Mouse (Mus musculus) urinary bladder, adult 2 months (tissue): ENCODE measurements around the gene Gm26602. TPM values are rescaled to one million over a fixed set of nuclear protein-coding genes. Genes with fewer than 3 reads are reported as not detected.

Experiments
- DNase-seq: peaks from one replicate; pipeline ENCODE4 v3.0.0; 2022; ENCODE audit warnings: low spot score
- polyA plus RNA-seq: library from polyadenylated mRNA; depleted of rRNA; stranded (reverse); fragments of >200 nt; gene quantifications from 2 replicates; pipeline ENCODE4 v1.2.3, GENCODE M21; 2012; rRNA removed

Gene Gm26602
- not detected in 2 replicates for polyA plus RNA-seq

DNA sequence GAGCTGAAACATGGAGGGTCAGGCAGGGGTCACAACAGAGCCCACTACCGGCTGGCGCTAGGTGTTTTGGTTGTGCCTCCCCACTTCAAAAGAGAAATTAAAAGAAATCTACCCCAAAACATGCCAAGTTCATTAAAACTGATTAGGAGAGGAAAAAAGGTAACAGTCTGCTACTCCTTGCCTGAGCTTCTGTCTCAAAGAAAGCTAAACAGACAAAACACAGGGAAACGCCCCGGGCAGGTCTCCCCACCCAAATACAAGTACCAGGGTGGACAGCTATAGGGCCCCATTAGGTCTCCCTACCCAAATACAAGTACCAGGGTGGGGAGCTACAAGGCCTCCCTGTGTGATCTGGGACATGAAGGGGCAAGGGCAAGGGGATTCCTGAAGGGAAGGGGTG lies at the start of gene Gm26602:
Gene Gm26602, plus strand, starts transcription at position 301 of the 400 bp plus-strand sequence.
- no peak for DNase-seq

DNA sequence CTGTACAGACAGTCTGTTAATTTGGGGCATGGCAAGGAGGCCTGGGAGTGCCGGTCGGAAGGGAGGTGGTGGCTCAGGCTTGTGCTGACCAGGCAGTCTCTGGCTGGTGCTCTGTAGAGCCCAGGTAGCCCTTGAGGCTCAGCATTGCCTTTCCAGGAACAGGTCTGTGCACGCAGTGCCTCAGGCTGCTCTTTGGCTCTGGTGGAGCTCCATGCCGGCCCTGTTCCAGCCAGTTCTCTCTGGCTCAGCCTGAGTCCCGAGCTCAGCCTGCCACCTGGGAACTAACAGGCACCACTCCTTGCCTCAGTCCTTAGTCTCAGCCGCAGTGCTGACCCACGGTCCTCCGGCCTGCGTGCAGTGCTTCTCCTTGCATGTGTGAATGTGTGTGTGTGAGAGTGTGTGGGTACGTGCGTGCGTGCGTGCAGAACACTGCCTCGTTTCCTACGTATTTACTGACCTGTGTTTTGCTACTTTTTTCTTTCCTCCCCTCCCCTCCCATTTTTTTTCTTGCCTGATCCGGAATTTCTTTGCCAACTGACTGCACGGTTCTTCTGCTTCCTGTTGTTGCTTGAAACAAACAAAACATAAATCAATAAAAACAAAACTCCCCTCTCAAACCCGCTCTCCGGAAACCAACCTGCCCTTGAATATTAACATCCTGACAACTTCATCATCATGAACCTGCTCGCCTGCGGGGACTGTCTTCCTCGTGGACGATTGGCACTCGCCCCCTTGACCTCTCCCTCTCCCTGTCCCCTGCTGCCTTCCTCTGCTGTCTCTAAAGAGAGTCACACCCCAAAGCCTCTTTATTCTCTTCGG lies 49.2 kb upstream of the Gm26602 start:
- DNase-seq, result no peak

DNA sequence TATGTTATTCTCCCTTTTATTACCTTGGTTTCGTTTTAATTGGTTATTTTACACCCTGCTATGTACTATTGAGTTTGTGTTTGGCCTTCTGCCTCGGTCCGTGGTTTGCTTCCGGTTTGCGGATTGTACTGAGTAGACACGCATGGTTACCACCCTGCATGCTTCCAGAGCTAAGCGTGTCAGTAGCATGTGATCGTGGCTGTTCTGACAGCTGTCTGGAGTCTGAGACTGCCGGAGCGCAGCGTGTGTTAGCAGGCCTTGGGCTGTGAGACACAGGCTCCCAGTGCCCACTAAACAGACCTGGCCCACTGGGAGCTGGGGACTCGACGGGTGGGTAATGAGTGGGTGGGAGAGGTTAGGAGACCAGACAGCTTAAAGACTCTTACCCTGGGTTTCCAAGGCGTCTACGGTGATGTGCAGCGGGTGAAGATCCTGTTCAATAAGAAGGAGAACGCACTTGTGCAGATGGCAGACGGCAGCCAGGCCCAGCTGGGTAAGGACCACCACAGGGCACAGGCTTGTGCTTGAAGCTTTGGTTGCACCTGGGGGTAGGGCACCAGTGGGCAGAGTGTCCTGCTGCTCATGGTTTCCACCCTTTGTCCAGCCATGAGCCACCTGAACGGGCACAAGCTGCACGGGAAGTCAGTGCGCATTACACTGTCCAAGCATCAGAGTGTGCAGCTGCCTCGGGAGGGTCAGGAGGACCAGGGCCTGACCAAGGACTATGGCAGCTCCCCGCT lies 48.4 kb upstream of the Gm26602 start:
- no peak for DNase-seq

DNA sequence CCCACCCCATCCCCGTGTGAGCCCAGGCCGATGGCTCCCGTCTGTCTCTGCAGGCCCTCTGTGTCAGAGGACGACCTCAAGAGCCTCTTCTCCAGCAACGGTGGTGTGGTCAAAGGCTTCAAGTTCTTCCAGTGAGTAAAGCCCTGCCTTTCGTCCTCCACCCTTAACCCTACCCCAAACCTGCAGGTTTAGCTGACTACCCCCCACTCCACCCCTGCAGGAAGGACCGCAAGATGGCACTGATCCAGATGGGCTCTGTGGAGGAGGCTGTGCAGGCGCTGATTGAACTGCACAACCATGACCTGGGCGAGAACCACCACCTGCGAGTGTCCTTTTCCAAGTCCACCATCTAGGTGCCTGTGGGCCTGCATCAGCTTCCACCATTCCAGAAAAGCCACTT lies 47.7 kb upstream of the Gm26602 start:
- no peak for DNase-seq

DNA sequence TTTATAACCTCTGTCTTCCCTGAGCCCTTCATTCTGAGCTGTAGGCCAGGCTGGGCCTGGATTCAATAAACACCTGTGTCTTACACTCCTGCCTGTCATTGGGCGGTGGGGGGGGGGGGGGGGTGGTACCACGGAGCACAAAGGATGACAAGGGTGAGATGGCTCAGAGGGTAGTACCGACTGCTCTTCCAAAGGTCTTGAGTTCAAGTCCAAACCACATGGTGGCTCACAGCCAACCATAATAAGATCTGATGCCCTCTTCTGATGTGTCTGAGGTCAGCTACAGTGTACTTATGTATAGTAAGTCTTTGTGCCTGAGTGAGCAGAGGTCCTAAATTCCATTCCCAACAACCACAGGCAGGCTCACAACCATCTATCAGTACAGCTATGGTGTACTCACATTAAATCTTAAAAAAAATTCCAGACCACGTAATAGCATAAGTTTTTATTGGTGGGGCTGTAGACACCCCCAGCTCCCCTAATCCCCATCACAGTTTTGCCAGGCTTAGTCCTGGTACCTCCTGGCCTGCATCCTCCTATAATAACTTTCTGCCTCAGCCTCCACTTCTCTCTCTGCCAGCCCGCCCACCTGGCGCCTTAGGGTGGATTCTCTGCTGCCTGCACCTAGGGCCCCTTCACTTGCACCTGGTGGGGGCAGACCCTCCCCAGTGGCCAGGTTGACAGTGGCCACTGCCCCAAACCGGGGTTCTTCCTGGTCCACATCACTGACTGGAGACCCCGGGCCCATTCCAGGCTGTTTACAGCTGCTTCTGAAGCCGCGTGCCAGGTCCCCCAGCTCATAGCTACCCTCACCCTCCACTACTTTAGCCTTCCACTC lies 46.1 kb upstream of the Gm26602 start:
- no peak for DNase-seq

DNA sequence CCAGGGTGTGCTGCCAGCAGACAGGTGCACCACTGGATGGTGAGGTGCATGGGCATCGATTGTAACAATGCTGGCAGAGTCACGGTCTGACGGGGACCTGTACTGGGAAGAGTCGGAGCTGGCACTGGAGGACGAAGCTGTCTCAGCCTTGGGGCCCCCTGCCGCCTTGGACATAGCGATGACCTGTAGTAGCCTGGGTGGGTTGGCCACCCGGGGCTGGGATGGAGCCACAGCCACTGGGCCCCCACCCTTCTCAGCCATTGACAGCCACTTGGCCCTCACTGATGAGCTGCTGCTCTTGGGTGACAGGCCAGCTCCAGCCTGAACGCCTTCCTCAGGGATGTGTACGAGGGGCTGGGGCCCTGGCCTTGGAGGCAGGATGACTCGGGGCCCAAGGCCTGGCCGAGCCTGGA lies 45.5 kb upstream of the Gm26602 start:
- DNase-seq, result no peak

DNA sequence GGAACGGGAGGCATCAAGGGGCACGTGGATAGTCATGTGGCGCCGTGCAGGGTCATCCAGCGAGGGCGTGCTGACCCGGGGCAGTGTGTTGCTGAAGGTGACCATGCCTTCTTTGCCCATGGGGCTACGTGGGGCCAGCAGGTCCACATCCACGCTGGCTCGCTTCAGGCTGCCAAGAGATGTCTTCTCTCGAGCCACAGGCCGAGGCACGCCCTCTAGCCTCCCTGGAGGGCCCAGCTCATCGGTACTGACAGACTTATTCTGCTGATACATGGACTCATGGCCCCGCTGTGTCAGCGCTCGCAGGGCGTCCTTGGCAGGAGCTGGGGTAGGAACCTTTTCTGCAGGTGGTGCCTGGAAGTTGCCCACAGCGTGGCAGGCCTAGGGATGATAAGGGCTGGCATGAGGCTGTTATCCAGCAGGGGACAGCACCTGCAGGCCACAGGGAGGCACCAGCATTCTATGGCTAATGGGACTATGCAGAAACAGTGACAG lies 44.8 kb upstream of the Gm26602 start:
- no peak for DNase-seq

DNA sequence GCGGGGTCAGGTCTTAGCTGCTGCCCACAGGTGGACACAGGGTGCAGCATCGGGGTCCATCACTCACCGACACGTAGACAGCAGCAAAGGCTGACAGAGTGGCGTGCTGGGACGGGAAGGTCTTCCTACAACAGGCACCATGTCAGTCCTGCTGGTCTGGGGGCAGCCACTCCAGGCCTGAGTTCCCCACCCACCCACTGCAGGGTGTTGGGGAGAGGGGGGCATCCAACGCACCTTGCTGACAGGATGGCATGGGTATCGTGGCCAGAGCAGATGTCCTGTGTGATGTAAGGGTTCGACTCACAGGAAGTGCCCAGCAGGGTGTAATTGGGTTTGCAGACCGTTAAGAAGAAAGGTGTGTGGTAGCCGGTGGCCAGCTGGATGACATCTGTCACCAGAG lies 44.1 kb upstream of the Gm26602 start:
- no peak for DNase-seq

DNA sequence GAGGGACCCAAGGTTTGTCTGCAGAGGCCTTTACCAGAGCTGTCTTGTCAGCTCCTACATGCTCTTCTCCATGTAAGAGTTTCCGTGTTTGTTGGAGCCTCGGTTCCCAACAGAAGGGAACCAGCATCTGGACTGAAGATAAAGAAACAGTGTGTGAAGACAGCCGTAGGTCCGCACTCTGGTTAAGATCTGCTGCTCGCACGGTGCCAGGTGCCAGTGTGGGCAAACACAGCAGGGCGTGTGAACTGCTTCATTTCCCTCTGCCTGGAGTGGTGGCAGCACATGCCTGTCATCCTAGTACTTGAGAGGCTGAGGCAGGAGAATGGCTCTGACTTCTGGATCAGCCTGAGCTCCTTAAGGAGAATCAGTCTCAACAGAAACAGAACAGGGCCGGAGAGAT lies 38.8 kb upstream of the Gm26602 start:
- no peak for DNase-seq

DNA sequence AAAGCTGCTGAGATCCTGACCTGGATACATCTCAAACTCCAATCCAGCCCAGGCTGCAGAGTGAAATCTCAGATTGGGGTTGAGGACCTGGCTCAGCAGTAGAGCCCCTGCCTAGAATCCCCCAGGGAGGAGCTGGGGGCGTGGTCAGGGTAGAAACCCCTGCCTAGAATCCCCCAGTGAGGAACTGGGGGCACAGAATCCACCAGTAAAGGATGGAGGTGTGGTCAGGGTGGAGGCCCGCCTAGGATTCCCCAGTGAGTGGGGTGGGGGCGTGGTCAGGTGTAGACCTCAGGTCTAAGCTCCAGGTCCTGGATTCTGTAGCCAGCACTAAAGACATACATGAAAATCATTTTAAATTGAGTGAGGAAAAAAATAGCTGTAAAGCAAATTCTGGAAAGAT lies 37.8 kb upstream of the Gm26602 start:
- DNase-seq, result no peak

DNA sequence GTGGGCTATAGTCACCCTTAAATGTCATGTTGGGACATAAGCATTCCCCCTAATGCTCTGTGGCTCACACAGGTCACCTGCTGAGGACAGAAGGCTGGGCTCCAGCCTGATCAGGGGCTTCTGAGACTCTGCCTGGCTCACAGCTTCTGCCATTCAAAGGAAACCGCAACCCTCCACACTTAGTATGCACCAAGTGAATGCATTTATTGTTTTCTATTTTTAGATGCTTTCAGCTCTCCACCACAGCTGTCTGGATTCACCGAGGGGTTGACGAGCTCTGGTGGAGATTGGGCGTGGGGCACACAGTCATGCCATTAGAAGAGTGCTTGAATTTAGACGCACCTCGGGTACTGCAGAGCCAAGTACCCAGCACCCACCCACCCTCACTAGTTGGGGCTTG lies 37.3 kb upstream of the Gm26602 start:
- no peak for DNase-seq

DNA sequence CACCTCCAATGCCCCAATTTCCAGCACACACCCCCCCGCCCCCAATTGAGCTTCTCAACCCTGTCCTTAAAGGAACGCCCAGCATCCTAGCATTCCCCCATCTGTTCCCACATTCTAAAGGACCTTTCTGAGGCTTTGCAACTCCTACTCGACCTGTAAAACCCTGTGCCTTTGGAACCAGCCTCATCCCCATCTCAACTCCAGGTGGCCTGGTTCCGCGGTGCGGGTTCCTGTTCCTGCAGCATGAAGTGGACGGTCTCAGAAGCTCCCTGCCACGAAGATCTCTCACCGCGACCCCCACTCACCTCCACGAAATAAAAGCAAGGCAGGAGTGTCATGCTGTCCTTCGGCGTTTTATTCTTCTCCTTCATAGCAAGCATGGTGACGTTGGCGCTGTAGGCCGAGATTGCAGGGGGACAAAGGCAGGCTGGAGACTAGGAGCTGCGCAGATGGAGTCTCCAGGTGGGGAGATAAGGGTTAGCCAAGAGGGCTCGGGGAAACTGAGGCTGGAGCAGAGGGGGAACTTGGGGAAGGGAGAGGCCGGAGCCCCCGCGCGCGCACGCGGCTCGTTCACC lies 36.9 kb upstream of the Gm26602 start:
- no peak for DNase-seq

DNA sequence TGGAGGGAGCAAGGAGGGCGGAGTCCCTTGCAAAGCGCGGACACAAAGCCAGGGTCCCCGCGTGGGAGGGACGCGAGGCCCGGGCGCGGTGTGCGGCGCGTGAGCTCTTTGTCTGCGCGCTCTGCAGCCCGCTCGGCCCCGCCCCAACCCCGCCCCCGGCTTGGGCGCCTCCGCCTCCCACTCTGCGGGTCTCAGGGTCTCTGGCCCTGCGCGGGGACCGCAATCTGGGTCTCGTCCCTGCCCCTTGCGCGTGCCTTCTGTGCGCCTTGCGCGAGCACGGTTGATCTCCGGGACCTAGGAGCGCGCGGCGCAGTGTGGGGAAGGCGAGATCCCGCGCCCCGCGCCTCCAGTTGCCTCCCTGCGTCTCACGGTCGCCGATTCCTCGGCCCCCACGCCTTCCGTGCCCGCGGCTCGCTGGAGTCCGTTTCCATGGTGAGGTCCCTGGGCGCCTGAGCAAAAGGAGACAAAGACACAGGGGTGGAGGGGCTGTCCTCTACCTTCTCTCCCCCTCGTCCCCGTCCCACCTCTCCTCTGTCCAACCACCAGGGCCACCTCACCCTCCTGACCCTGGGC lies 36.3 kb upstream of the Gm26602 start, which contains the start of the genes Prtn3 and Plppr3:
Gene Prtn3, plus strand, starts transcription at position 187 of the 573 bp plus-strand sequence.
Gene Plppr3, minus strand, starts transcription at position 345 of the 573 bp plus-strand sequence.
- DNase-seq, result no peak

DNA sequence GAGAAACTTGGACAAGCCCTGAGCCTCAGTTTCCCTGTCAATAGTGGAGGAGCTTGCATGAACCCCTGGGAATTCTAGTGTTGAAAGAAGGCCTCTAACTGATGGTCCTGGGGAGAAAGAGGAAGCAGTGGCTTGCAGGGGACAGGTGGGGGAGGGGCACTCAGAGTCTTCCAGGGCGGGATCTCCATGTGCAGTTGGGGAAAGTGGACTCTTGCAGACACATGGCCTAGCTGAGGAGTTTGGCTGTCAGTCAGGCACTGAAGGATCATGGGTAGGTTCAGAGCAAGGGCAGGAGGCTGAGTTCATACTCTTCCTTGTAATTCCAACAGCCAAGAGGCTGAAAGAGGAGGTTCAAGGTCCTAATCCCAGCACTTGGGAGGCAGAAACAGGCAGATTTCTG lies 33.5 kb upstream of the Gm26602 start:
- DNase-seq, result no peak

DNA sequence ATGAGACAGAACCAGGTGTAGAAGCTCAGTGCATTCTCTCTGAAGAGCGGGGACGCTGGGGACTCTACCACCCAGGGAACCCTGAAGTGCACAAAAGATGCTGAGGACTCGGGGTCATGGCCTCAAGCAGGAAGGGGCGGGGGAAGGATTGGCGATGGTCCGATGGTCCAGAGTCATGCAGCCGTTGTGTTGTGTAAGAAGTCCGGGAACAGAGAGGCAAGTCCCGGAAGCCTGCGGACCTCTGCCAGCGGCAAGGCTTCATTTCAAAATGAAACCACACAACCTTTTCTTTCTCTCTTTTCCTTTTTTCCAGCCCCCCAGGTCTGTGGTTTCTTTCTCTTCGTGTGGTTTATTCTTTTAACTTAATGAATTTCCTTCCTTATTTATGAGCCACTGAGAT lies 32.9 kb upstream of the Gm26602 start:
- no peak for DNase-seq

DNA sequence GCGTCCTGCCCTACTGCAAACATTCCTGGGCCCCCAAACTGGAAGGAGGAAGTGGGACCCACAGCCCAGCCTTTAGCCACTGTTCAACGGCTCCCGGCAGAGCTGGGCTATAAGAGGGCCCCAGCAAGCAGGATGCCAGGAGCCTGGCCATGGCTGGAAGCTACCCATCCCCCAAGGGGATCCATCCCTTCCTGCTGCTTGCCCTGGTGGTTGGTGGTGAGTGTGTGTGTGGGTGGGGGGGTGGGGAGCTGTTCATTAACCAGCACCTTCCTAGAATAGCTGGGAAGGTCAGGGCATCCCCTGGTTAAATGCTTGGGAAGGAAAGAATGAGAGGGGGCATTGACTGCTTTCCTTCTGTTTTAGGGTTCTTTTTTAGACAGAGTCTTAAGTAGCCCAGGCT lies 31.1 kb upstream of the Gm26602 start:
- DNase-seq, result no peak

DNA sequence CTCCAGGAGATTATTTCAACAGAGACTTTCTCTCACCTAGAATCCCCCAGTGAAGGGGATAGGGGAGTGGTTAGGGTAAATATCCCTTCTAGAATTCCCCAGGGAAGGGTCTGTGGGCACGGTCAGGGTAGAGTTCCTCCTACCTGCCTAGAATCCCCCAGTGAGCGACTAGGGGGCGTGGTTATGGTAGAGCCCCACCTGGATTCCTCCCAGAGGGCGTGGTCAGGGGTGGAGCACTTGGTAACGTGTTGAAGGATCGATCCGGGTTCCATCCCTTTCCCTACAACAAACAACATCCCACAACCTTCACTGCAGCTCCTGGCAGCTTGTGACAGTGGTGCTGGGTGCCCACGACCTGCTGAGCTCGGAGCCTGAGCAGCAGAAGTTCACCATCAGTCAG lies 29.9 kb upstream of the Gm26602 start:
- no peak for DNase-seq

DNA sequence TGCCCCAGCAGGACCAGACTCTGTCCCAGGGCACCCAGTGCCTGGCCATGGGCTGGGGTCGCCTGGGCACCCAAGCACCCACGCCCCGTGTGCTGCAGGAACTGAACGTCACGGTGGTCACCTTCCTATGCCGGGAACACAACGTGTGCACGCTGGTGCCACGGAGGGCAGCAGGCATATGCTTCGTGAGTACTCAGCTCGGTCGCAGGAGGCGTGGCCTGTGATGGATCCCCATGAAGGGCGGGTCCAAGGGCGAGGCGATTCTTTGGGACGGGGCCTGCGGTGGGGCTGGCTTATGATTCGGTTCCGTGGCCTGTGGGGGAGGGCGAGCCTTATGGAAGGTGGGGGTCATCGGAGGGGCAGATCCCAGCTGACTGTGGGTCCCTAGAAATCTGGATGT lies 28.7 kb upstream of the Gm26602 start:
- DNase-seq, result no peak

DNA sequence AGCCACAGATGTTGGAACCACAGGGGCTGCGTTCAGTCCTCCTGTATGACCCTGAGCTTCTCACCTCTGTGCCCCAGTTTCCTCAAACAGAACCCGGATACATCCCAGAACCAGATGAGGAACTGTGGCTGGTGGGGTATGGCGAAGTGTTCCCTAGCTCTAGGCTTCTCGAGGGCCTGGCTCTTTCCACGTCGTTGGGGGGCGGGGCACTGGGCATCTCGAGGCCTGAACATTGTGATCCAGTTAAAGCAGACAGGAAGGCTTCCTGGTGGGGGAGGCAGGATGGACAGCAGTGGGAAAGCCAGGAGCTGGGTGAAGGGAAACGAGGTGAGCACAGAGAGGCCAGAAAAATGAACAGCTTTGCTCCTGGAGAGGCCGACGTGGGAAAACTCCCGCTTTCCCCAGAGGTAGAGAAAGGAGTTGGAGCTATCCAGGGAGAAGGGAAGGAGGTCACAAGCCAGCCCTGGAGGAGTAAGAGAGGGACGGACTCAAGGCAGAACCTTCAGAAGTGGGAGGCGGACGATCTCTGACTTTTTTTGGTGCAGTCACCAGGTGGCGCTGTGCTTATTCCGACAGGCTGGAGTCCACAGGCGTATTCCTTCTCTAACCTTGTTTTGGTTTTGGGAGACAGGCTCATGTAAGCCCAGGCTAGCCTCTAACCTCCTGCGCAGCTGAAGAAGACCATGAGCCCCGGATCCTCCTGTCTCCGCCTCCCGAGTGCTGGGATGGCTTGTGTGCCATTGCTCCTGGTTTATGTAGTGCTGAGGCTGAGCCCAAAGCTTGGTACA lies 27.2 kb upstream of the Gm26602 start:
- DNase-seq, result no peak

DNA sequence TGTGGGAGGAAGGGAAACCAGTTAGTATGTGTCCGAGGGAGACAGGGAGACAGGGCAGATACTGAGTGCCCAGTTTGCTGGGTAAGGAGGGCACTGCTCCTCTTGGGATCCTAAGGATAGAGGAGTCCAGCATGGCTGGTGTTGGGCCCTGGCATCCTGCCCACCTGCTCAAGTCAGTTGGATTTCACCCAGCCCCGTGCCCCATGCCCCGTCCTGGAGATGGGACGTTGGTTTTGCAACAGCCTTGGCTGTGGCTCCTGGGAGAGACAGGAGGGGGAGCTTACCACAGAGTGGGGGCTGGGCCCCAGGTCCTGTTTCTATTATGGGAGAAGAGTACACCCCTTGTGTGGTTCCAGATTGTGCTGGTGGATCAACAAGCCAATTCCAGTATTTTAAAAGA lies 26.2 kb upstream of the Gm26602 start:
- no peak for DNase-seq
